Mouse (Mus musculus) embryonic facial prominence, embryonic 11.5 days (tissue): Measurements from ENCODE around the gene Ttc30a1. TPM values are rescaled to one million over a fixed set of nuclear protein-coding genes. Genes with fewer than 3 reads are reported as not detected.
A peak's percentile ranks its signal among the peaks of the same experiment; 100 is the strongest.

ENCODE experiments used
- ATAC-seq: fragments of 200-750 bp; cut with Nextera tagmentation; replicated peaks from 2 replicates; pipeline ENCODE4 v1.8.0; 2017; ENCODE audit warnings: low read depth; ENCODE audit not compliant: insufficient number of reproducible peaks, low FRiP score, low TSS enrichment
- DNase-seq: peaks from one replicate; pipeline ENCODE4 v3.0.0-alpha.2; 2015; ENCODE audit warnings: low spot score
- H3K27ac ChIP-seq: fragments of 300-500 bp; sonication (generic); replicated peaks from 2 replicates; pipeline ENCODE4 v1.5.1; 2014; ENCODE audit warnings: mild to moderate bottlenecking, low read depth, low read length, control low read depth
- H3K27me3 ChIP-seq: fragments of 300-500 bp; sonication (generic); 2 replicates; pipeline ENCODE4 v1.6.1; 2014; ENCODE audit warnings: mild to moderate bottlenecking, low read length, moderate library complexity, mixed read lengths; ENCODE audit not compliant: control insufficient read depth, insufficient read depth
- H3K36me3 ChIP-seq: fragments of 300-500 bp; sonication (generic); replicated peaks from 2 replicates; pipeline ENCODE4 v1.6.1; 2014; ENCODE audit warnings: low read depth, mild to moderate bottlenecking, low read length, moderate library complexity, mixed read lengths; ENCODE audit not compliant: control insufficient read depth, insufficient read depth
- H3K4me1 ChIP-seq: fragments of 300-500 bp; sonication (generic); 2 replicates; pipeline ENCODE4 v1.6.1; 2014; ENCODE audit warnings: low read length, mixed read lengths; ENCODE audit not compliant: control insufficient read depth, insufficient read depth
- H3K4me2 ChIP-seq: fragments of 300-500 bp; sonication (generic); 2 replicates; pipeline ENCODE4 v1.6.1; 2014; ENCODE audit warnings: low read depth, mild to moderate bottlenecking, control low read depth, low read length, moderate library complexity
- H3K4me3 ChIP-seq: fragments of 300-500 bp; sonication (generic); 2 replicates; pipeline ENCODE4 v1.5.1; 2014; ENCODE audit warnings: low read depth, low read length, control low read depth
- H3K9ac ChIP-seq: fragments of 300-500 bp; sonication (generic); replicated peaks from 2 replicates; pipeline ENCODE4 v1.6.1; 2014; ENCODE audit warnings: mild to moderate bottlenecking, control low read depth, low read length
- H3K9me3 ChIP-seq: fragments of 300-500 bp; sonication (generic); replicated peaks from 2 replicates; pipeline ENCODE4 v1.6.1; 2016; ENCODE audit warnings: mild to moderate bottlenecking, low read length, inconsistent platforms, mixed read lengths; ENCODE audit not compliant: control insufficient read depth
- WGBS: fragments of 180-500 bp; shearing (Covaris S2); extraction: QIAGEN DNeasy Blood & Tissue Kit; methylation state at CpG from one replicate; pipeline ENCODE4 v1.1.7; 2014; 5-methylcytosine and 5-hydroxymethylcytosine counted together
- polyA plus RNA-seq: library from polyadenylated mRNA; unstranded; fragments of >200 nt; fragmentation: Nextera tagmentation; extraction: Ambion mirVana; gene quantifications from 2 replicates; pipeline ENCODE4 v1.2.1, GENCODE M21; 2014

The Ttc30a1 gene
- polyA plus RNA-seq, 1 experiment from 2014 or later = 13.8 TPM

DNA sequence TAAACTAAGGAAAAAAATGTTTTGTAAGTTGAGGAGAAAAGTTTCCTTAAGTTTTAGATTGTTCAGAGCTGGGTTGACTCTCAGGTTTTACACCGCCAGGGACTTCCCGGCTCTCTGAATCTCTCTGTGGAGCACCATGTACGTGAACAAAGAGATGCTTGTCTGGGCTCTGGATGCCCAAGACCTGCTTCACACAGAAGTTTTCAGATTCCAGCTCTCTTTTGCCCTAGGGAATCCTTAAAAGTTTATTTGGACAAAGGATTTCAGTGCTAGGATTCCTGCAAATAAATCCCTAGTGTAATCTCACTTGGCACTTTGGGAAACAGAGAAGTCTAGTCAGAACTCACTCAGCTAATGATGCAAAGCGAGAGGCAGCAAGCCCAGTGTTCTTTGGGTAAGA is 7.9 kb upstream of the Ttc30a1 start:
- 22% methylated on average over 4 of the region's 4 CpGs for WGBS
- Histone ChIP-seq H3K9me3 (no peaks in the 10 kb centered on the region), H3K4me1 (no peaks in the 10 kb centered on the region), H3K36me3 (no peaks in the 10 kb centered on the region), H3K9ac (no peak overlapping the region), H3K4me2 (no peak overlapping the region), H3K27ac (no peak overlapping the region; the same call in 1 of the 2 replicates), H3K4me3 (no peak overlapping the region), H3K27me3 (no peaks in the 10 kb centered on the region)
- DNase-seq = peak; percentile 62
- ATAC-seq = no peak

- Histone ChIP-seq H3K9me3 (no peaks in the 10 kb centered on the region), H3K9ac (no peak overlapping the region), H3K27ac (peak overlapping the region; percentile 30; the same call in 1 of the 2 replicates), H3K4me3 (no peak overlapping the region), H3K27me3 (no peaks in the 10 kb centered on the region), H3K4me1 (no peaks in the 10 kb centered on the region), H3K36me3 (no peaks in the 10 kb centered on the region), H3K4me2 (no peak overlapping the region)
- 32% methylated on average over 7 of the region's 7 CpGs for WGBS
- no peak for DNase-seq
- no peak for ATAC-seq
Measured at GRCm38 (mm10) chr2:75988779-75989363, 7.1 kb upstream of the Ttc30a1 start.

DNA sequence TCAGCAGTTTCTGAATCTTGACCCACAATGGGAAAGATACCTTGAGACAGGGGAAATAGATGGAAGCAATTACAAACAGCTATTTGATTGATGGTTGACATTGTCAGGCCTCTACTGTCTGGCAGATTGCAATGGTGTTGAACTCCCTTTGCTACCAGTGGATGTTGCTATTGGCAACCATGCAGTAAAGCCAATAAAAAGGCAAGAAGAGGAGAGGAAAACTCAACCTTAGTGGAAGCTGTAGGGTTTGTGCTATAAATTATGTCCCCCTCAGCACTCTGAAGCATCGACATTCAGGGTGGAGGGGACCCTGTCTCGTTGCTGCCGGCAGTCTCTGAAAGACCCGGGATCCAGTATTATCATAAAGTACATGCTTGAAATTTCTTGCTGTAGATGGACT is 6.6 kb upstream of the Ttc30a1 start:
- H3K27me3 ChIP-seq = no peaks in the 10 kb centered on the region
- DNase-seq (no peak), ATAC-seq (no peak)
- 63% methylated on average over 4 of the region's 4 CpGs for WGBS
- H3K4me2 ChIP-seq = no peak overlapping the region
- no peaks in the 10 kb centered on the region for H3K4me1 ChIP-seq
- no peak overlapping the region for H3K27ac ChIP-seq
- no peak overlapping the region for H3K9ac ChIP-seq
- H3K4me3 ChIP-seq = no peak overlapping the region
- H3K36me3 ChIP-seq = no peaks in the 10 kb centered on the region
- no peaks in the 10 kb centered on the region for H3K9me3 ChIP-seq

DNA sequence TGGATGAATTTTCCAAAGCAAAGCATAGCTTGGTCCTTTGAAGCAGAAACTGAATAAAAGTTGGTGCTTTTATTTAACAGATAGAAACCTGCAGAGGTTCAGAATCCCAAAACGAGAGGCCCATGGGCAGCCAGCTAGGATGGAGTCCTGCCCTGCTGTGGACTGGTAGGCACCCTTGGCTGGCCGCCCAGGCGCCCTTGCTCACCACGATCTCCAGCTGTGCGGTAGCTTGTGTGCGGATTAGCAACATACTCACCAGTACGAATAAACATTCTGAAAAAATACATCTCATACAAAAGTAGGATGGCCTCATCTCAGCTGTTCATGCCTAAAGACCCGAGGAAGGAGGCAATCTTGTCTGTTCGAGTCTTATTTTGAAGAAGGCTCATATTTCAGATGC is 6.0 kb upstream of the Ttc30a1 start:
- no peak overlapping the region for H3K4me3 ChIP-seq
- no peak overlapping the region for H3K9ac ChIP-seq
- DNase-seq (no peak), ATAC-seq (no peak)
- no peak overlapping the region for H3K27ac ChIP-seq
- H3K4me2 ChIP-seq = no peak overlapping the region
- H3K9me3 ChIP-seq = no peaks in the 10 kb centered on the region
- H3K36me3 ChIP-seq = no peaks in the 10 kb centered on the region
- no peaks in the 10 kb centered on the region for H3K4me1 ChIP-seq
- no peaks in the 10 kb centered on the region for H3K27me3 ChIP-seq
- WGBS = 57% methylated on average over 9 of the region's 9 CpGs

- Histone ChIP-seq H3K4me2 (no peak overlapping the region), H3K27me3 (no peaks in the 10 kb centered on the region), H3K9me3 (no peaks in the 10 kb centered on the region), H3K9ac (no peak overlapping the region), H3K27ac (no peak overlapping the region), H3K36me3 (no peaks in the 10 kb centered on the region), H3K4me3 (no peak overlapping the region), H3K4me1 (no peaks in the 10 kb centered on the region)
- DNase-seq (peak; percentile 87), ATAC-seq (0 out of 2 replicates have a peak, but pooled peaks have one; percentile 12)
- 3% methylated on average over 2 of the region's 2 CpGs for WGBS
Measured at GRCm38 (mm10) chr2:75985124-75985523, 3.4 kb upstream of the Ttc30a1 start.

- no peaks in the 10 kb centered on the region for H3K9me3 ChIP-seq
- H3K36me3 ChIP-seq = no peaks in the 10 kb centered on the region
- no peaks in the 10 kb centered on the region for H3K27me3 ChIP-seq
- no peak overlapping the region for H3K9ac ChIP-seq
- H3K4me2 ChIP-seq = no peak overlapping the region
- DNase-seq (no peak), ATAC-seq (no peak)
- H3K4me3 ChIP-seq = no peak overlapping the region
- H3K4me1 ChIP-seq = no peaks in the 10 kb centered on the region
- 81% methylated on average over 3 of the region's 3 CpGs for WGBS
- no peak overlapping the region for H3K27ac ChIP-seq
Measured at GRCm38 (mm10) chr2:75983847-75984246, 2.1 kb upstream of the Ttc30a1 start.

GRCm38 (mm10) chr2:75983091-75983490 is 1.3 kb upstream of the Ttc30a1 start:
- no peak overlapping the region for H3K4me2 ChIP-seq
- WGBS = 97% methylated on average over 3 of the region's 3 CpGs
- no peak overlapping the region for H3K9ac ChIP-seq
- no peaks in the 10 kb centered on the region for H3K9me3 ChIP-seq
- H3K36me3 ChIP-seq = no peaks in the 10 kb centered on the region
- ATAC-seq = no peak
- no peak for DNase-seq
- H3K27me3 ChIP-seq = no peaks in the 10 kb centered on the region
- no peak overlapping the region for H3K27ac ChIP-seq
- no peaks in the 10 kb centered on the region for H3K4me1 ChIP-seq
- H3K4me3 ChIP-seq = no peak overlapping the region

DNA sequence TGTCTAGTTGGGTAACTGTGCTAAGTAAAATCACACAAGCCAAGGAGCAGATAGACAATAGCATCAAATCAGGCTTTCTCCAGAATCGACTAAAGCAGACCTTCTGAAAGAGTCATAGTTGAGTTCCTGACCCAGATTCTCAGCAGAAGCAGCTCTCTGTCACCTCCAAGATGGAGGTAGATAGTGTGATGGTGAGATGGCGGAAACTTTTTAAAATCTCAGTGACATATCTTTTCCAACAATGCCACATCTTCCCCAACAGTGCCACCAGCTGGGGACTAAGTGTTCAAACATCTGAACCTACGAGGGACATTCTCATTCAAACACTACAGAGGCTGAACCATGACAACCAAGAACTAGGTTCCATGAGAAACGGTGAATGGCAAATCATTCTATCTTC is 859 bp upstream of the Ttc30a1 start:
- no peaks in the 10 kb centered on the region for H3K27me3 ChIP-seq
- ATAC-seq (no peak), DNase-seq (no peak)
- no peak overlapping the region for H3K4me2 ChIP-seq
- no peak overlapping the region for H3K9ac ChIP-seq
- no peak overlapping the region for H3K27ac ChIP-seq
- no peak overlapping the region for H3K4me3 ChIP-seq
- no peaks in the 10 kb centered on the region for H3K36me3 ChIP-seq
- 94% methylated on average over 4 of the region's 4 CpGs for WGBS
- H3K4me1 ChIP-seq = no peaks in the 10 kb centered on the region
- H3K9me3 ChIP-seq = no peaks in the 10 kb centered on the region
